24 mouse cellular contexts compared by ENCODE assay signal in genomic region chr8:124800542-124800941, GRCm38 (mm10). TPM values are rescaled to one million over a fixed set of nuclear protein-coding genes. Genes with fewer than 3 reads are reported as not detected.
DNase-seq lines count a peak whose midpoint lies in the region; ATAC-seq and TF ChIP-seq lines count a peak whose summit lies in the region.
"Had no signal": no experiment of that assay in that cellular context is flagged by ENCODE, and none has a peak within 500 bp of the region (broad histone marks: within the 10 kb centered on the region; RNA-seq: fewer than 3 reads in every experiment).

No protein-coding gene starts in this region.

- no peak overlapping the region for H3K27ac ChIP-seq in intestine, embryonic 14.5 days (ENCODE audit: low read depth)
- no peak overlapping the region for H3K27ac ChIP-seq in intestine, embryonic 16.5 days (ENCODE audit: low read length)
- peak overlapping the region; percentile 38; the same call in 1 of the 2 replicates for H3K27ac ChIP-seq in ES-Bruce4 (ENCODE audit: insufficient read depth, low read length)
- H3K27ac ChIP-seq: embryonic facial prominence, embryonic 10.5 days; embryonic facial prominence, embryonic 12.5 days; forebrain, embryonic 13.5 days; forebrain, embryonic 15.5 days had no signal

- TF ChIP-seq CTCF in ES-Bruce4 (IDR thresholded peaks at IDR 0.05; ENCODE audit: low read depth, low read length), result no peak

- H3K36me3 ChIP-seq in intestine, embryonic 14.5 days (ENCODE audit: control insufficient read depth, insufficient read depth, low read length), result no peaks in the 10 kb centered on the region
- no peaks in the 10 kb centered on the region for H3K36me3 ChIP-seq in intestine, embryonic 16.5 days (ENCODE audit: control insufficient read depth, insufficient read depth, low read length)
- no peaks in the 10 kb centered on the region for H3K36me3 ChIP-seq in ES-Bruce4 (ENCODE audit: control insufficient read depth, insufficient read depth, low read length, poor library complexity, severe bottlenecking)
- H3K36me3 ChIP-seq: embryonic facial prominence, embryonic 10.5 days; embryonic facial prominence, embryonic 12.5 days; G1E had no signal

- peaks cover 19% of the 10 kb centered on the region for H3K27me3 ChIP-seq in intestine, embryonic 14.5 days (replicated peaks; ENCODE audit: control insufficient read depth, insufficient read depth, low read length)
- H3K27me3 ChIP-seq in intestine, embryonic 16.5 days (replicated peaks; ENCODE audit: control insufficient read depth, insufficient read depth, low read length), result peaks cover 5% of the 10 kb centered on the region
- H3K27me3 ChIP-seq in ES-Bruce4 (ENCODE audit: control insufficient read depth, insufficient read depth, low read length, poor library complexity, severe bottlenecking), result peaks cover 4% of the 10 kb centered on the region

- no peak for TF ChIP-seq POLR2A in ES-Bruce4 (IDR thresholded peaks at IDR 0.05; ENCODE audit: insufficient read depth, low read length)

- H3K4me2 ChIP-seq in intestine, embryonic 14.5 days (ENCODE audit: low read length), result no peak overlapping the region
- no peak overlapping the region for H3K4me2 ChIP-seq in intestine, embryonic 16.5 days (ENCODE audit: low read depth, low read length)
- H3K4me2 ChIP-seq: embryonic facial prominence, embryonic 12.5 days; forebrain, embryonic 13.5 days; forebrain, embryonic 15.5 days had no signal

- DNase-seq in intestine, embryonic 14.5 days (ENCODE audit: low spot score), result peak; percentile 59
- DNase-seq in lung, postnatal 10 days, result peak; percentile 69
- DNase-seq in lung, adult 18-20 months, result no peak
- DNase-seq in left cerebral cortex, adult 18-20 months (ENCODE audit: low spot score in 2 of 2), result no peak
- DNase-seq: adrenal gland, adult 8-10 months; adrenal gland, postnatal 14 days; adrenal gland, postnatal 36 days; B cell, adult 2 months; cerebellum, adult 11-12 months; cerebellum, adult 2 months; cerebellum, adult 9-10 months; cerebellum, postnatal 10 days; cerebellum, postnatal 25 days; forebrain, postnatal 0 days had no signal

- H3K9me3 ChIP-seq in intestine, embryonic 14.5 days (ENCODE audit: control insufficient read depth, low read length), result no peaks in the 10 kb centered on the region
- H3K9me3 ChIP-seq in intestine, embryonic 16.5 days (ENCODE audit: control insufficient read depth, low read length), result no peaks in the 10 kb centered on the region
- H3K9me3 ChIP-seq in ES-Bruce4 (replicated peaks; ENCODE audit: control insufficient read depth, insufficient read depth, low read length, poor library complexity, severe bottlenecking), result no peaks in the 10 kb centered on the region
- H3K9me3 ChIP-seq: embryonic facial prominence, embryonic 10.5 days; embryonic facial prominence, embryonic 12.5 days; forebrain, embryonic 13.5 days; forebrain, embryonic 15.5 days; G1E had no signal

- peak; percentile 83 for TF ChIP-seq EP300 in ES-Bruce4 (IDR thresholded peaks at IDR 0.05; ENCODE audit: insufficient read depth, low read depth, low read length)

- no peaks in the 10 kb centered on the region for H3K4me1 ChIP-seq in intestine, embryonic 14.5 days (replicated peaks; ENCODE audit: control insufficient read depth, insufficient read depth, low read length)
- no peaks in the 10 kb centered on the region for H3K4me1 ChIP-seq in intestine, embryonic 16.5 days (ENCODE audit: control insufficient read depth, insufficient read depth, low read length)
- no peaks in the 10 kb centered on the region for H3K4me1 ChIP-seq in ES-Bruce4 (ENCODE audit: control insufficient read depth, insufficient read depth, low read length)
- H3K4me1 ChIP-seq: embryonic facial prominence, embryonic 10.5 days; embryonic facial prominence, embryonic 12.5 days had no signal

- no peak overlapping the region for H3K9ac ChIP-seq in intestine, embryonic 14.5 days (ENCODE audit: low read length)
- H3K9ac ChIP-seq in intestine, embryonic 16.5 days (ENCODE audit: low read depth, low read length), result no peak overlapping the region
- no peak overlapping the region for H3K9ac ChIP-seq in ES-Bruce4 (ENCODE audit: low read depth, poor library complexity, severe bottlenecking)
- H3K9ac ChIP-seq: embryonic facial prominence, embryonic 12.5 days; forebrain, embryonic 13.5 days; forebrain, embryonic 15.5 days; forebrain, postnatal 0 days had no signal

- 17% methylated on average over 11 of the region's 11 CpGs for whole genome bisulfite sequencing in intestine, embryonic 14.5 days
- 20% methylated on average over 11 of the region's 11 CpGs for WGBS in intestine, embryonic 16.5 days

- H3K4me3 ChIP-seq in intestine, embryonic 14.5 days (ENCODE audit: low read depth, low read length), result no peak overlapping the region
- no peak overlapping the region for H3K4me3 ChIP-seq in intestine, embryonic 16.5 days (ENCODE audit: low read length)
- no peak overlapping the region for H3K4me3 ChIP-seq in ES-Bruce4 (ENCODE audit: low read depth, low read length)
- H3K4me3 ChIP-seq: embryonic facial prominence, embryonic 10.5 days; embryonic facial prominence, embryonic 12.5 days; forebrain, embryonic 13.5 days; forebrain, embryonic 15.5 days had no signal

- no peak for ATAC-seq in intestine, embryonic 14.5 days (replicated peaks; ENCODE audit: low FRiP score, low TSS enrichment, low read depth)
- no peak for ATAC-seq in intestine, embryonic 16.5 days
- ATAC-seq: activated CD4-positive, CD25-positive, alpha-beta regulatory T cell, adult 4 months; CD4-positive, CD25-positive, alpha-beta regulatory T cell, adult 4 months; forebrain, embryonic 13.5 days; forebrain, embryonic 15.5 days; forebrain, postnatal 0 days; Patski had no signal

RNA-seq across cellular contexts. Expression of gene Trim67, which starts 7.7 kb away (rescaled TPM):
- 0.78 and 1.2 TPM in 2 replicates for polyA plus RNA-seq in intestine, embryonic 14.5 days (2014; fragmentation: Nextera tagmentation; extraction: Ambion mirVana)
- 0.32 and 0.38 TPM in 2 replicates for polyA plus RNA-seq in intestine, embryonic 16.5 days (2015; fragmentation: Nextera tagmentation; extraction: Ambion mirVana)
- 9.1 and 9.4 TPM in 2 replicates for polyA plus RNA-seq in ES-Bruce4 (2011; ENCODE audit: insufficient read depth, insufficient read length, low read depth, missing spikeins)
- total RNA-seq in left cerebral cortex, adult 18-20 months (2021), result 1 to 10 TPM; 1.5 to 2.2 TPM
- polyA plus RNA-seq: activated CD4-positive, CD25-positive, alpha-beta regulatory T cell, adult 4 months; CD4-positive, CD25-positive, alpha-beta regulatory T cell, adult 4 months; G1E had no signal

RNA-seq across cellular contexts. Expression of gene Fam89a, which starts 48.9 kb away (rescaled TPM):
- polyA plus RNA-seq in intestine, embryonic 14.5 days (2014; fragmentation: Nextera tagmentation; extraction: Ambion mirVana), result 6.5 and 6.9 TPM in 2 replicates
- 2.8 and 2.9 TPM in 2 replicates for polyA plus RNA-seq in intestine, embryonic 16.5 days (2015; fragmentation: Nextera tagmentation; extraction: Ambion mirVana)
- polyA plus RNA-seq in ES-Bruce4 (2011; ENCODE audit: insufficient read depth, insufficient read length, low read depth, missing spikeins), result 6.9 and 8.0 TPM in 2 replicates
- total RNA-seq in left cerebral cortex, adult 18-20 months (2021), result under 1 TPM; 0.49 to 0.53 TPM
- total RNA-seq: G1E had no signal
- polyA plus RNA-seq: G1E had no signal

Comparison
In these comparisons a context has a peak if more than half of its experiments do, and no peak if none do; other contexts are left out.
1. DNase-seq: peak in intestine, embryonic 14.5 days (single experiment) and lung, postnatal 10 days (single experiment); none in lung, adult 18-20 months (0 of 2) and left cerebral cortex, adult 18-20 months (0 of 2).